Mouse (Mus musculus) kidney, embryonic 15.5 days (tissue): ENCODE measurements around the gene Cops6. TPM values are rescaled to one million over a fixed set of nuclear protein-coding genes. Genes with fewer than 3 reads are reported as not detected.

Source experiments
- ATAC-seq: fragments of 200-750 bp; cut with Nextera tagmentation; replicated peaks from 2 replicates; pipeline ENCODE4 v1.8.0; 2017; ENCODE audit warnings: moderate TSS enrichment; ENCODE audit not compliant: low FRiP score
- H3K27ac ChIP-seq: fragments of 300-500 bp; sonication (generic); 2 replicates; pipeline ENCODE4 v1.5.1; 2015; ENCODE audit warnings: mild to moderate bottlenecking, inconsistent platforms
- H3K27me3 ChIP-seq: fragments of 300-500 bp; sonication (generic); 2 replicates; pipeline ENCODE4 v1.6.1; 2015; ENCODE audit warnings: inconsistent platforms
- H3K36me3 ChIP-seq: fragments of 300-500 bp; sonication (generic); 2 replicates; pipeline ENCODE4 v1.6.1; 2015; ENCODE audit warnings: inconsistent platforms
- H3K4me1 ChIP-seq: fragments of 300-500 bp; sonication (generic); 2 replicates; pipeline ENCODE4 v1.6.1; 2015; ENCODE audit warnings: inconsistent platforms
- H3K4me2 ChIP-seq: fragments of 300-500 bp; sonication (generic); 2 replicates; pipeline ENCODE4 v1.6.1; 2015; ENCODE audit warnings: moderate library complexity, mild to moderate bottlenecking, inconsistent platforms
- H3K4me3 ChIP-seq: fragments of 300-500 bp; sonication (generic); replicated peaks from 2 replicates; pipeline ENCODE4 v1.5.1; 2015; ENCODE audit warnings: mild to moderate bottlenecking, inconsistent platforms
- H3K9ac ChIP-seq: fragments of 300-500 bp; sonication (generic); 2 replicates; pipeline ENCODE4 v1.6.1; 2015; ENCODE audit warnings: mild to moderate bottlenecking, inconsistent platforms
- H3K9me3 ChIP-seq: fragments of 300-500 bp; sonication (generic); replicated peaks from 2 replicates; pipeline ENCODE4 v1.6.1; 2016; ENCODE audit warnings: inconsistent platforms
- WGBS: fragments of 180-500 bp; shearing (Covaris S2); methylation state at CpG from one replicate; pipeline ENCODE4 v1.1.7; 2015; ENCODE audit warnings: mixed read lengths; 5-methylcytosine and 5-hydroxymethylcytosine counted together
- polyA plus RNA-seq: library from polyadenylated mRNA; unstranded; fragments of >200 nt; fragmentation: Nextera tagmentation; extraction: Ambion mirVana; gene quantifications from 2 replicates; pipeline ENCODE4 v1.2.1, GENCODE M21; 2015

Gene Cops6
- 306 and 316 TPM in 2 replicates for polyA plus RNA-seq

- peak within 1 kb of the TSS; percentile 79 for H3K4me3 ChIP-seq
Measured at GRCm38 (mm10) chr5:138160842-138161665, at the start of gene Cops6. Gene Cops6, plus strand, starts transcription at chr5:138161071.

DNA sequence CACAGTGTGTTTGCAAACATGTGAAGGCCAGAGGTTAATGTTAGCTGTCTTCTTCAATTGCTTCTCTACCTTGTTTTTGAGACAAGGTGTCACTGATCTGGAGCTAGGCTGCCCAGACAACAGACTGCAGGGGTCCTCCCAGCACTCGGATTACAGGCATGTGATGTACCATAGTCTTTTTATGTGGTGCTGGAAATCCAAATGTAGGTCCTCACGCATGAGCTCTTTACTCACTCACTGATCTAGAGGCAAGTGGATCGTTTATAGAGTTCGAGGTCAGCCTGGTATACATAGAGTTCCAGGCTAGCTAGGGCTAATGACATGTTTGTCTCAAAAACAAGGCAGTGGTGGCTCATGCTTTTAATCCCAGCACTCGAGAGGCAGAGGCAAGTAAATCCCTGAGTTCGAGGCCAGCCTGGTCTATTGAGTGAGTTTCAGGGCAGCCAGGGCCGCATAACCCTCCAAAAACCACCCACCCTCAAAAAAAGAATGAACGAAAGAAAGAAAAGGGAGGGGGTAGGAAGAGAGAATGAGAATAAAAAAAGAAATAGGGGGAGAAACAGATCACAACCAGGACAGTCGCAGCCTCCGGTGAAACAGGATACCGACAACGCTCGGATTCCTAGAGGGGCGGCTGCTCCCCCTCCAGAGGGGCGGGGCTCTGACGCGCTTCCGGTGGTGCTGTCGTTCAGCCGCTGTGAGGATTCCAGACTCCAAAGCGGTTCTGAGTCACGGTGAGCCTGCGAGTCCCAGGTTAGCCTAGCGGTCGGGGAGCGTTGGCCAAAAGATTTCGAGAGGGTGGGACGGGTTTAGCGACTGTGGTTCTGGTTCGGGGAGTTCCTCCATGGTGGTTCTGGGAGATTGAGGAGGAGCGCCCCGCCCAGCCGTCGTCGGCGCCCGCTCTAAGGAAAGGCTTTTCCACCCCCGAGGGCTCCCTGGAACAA is 44.3 kb upstream of the Cops6 start, which contains the start of gene Zscan21:
Gene Zscan21, plus strand, starts transcription at position 649 of the 944 bp plus-strand sequence.
- Histone ChIP-seq H3K27me3 (no peaks in the 10 kb centered on the region), H3K4me3 (peak within 1 kb of the TSS; percentile 81), H3K4me1 (peaks cover 15% of the 10 kb centered on the region), H3K36me3 (peaks cover 23% of the 10 kb centered on the region), H3K4me2 (peak within 1 kb of the TSS; percentile 64), H3K27ac (peak within 1 kb of the TSS; percentile 98), H3K9me3 (no peaks in the 10 kb centered on the region), H3K9ac (peak within 1 kb of the TSS; percentile 77)
- ATAC-seq: peak; percentile 97
- WGBS: 6% methylated on average over 38 of the region's 38 CpGs

More at GRCm38 (mm10) chr5:138160842-138161665, at the start of gene Cops6:
- H3K9ac ChIP-seq: peak within 1 kb of the TSS; percentile 81
- peaks cover 39% of the 10 kb centered on the region for H3K36me3 ChIP-seq
- peak; percentile 96 for ATAC-seq
- H3K4me1 ChIP-seq: peaks cover 22% of the 10 kb centered on the region
- H3K9me3 ChIP-seq: no peaks in the 10 kb centered on the region
- H3K27ac ChIP-seq: peak within 1 kb of the TSS; percentile 82
- H3K4me2 ChIP-seq: peak within 1 kb of the TSS; percentile 61
- WGBS: 1% methylated on average over 42 of the region's 42 CpGs
- H3K27me3 ChIP-seq: no peaks in the 10 kb centered on the region

GRCm38 (mm10) chr5:138117199-138118015 is 43.5 kb upstream of the Cops6 start:
- Histone ChIP-seq H3K4me2 (peak overlapping the region; percentile 64), H3K9me3 (no peaks in the 10 kb centered on the region), H3K9ac (peak overlapping the region; percentile 77), H3K36me3 (peaks cover 27% of the 10 kb centered on the region), H3K27ac (peak overlapping the region; percentile 98), H3K4me3 (peak overlapping the region; percentile 81), H3K4me1 (peaks cover 15% of the 10 kb centered on the region), H3K27me3 (no peaks in the 10 kb centered on the region)
- ATAC-seq: peak; percentile 47; the same call in 1 of the 2 replicates
- 5% methylated on average over 16 of the region's 16 CpGs for whole genome bisulfite sequencing

- H3K4me3 ChIP-seq: peak overlapping the region; percentile 81
- no peaks in the 10 kb centered on the region for H3K9me3 ChIP-seq
- peaks cover 30% of the 10 kb centered on the region for H3K36me3 ChIP-seq
- ATAC-seq: no peak
- no peaks in the 10 kb centered on the region for H3K27me3 ChIP-seq
- WGBS: 51% methylated on average over 3 of the region's 3 CpGs
- H3K27ac ChIP-seq: peak overlapping the region; percentile 98; the same call in 1 of the 2 replicates
- H3K9ac ChIP-seq: peak overlapping the region; percentile 77; the same call in 1 of the 2 replicates
- peaks cover 15% of the 10 kb centered on the region for H3K4me1 ChIP-seq
- H3K4me2 ChIP-seq: peak overlapping the region; percentile 64
Measured at GRCm38 (mm10) chr5:138118041-138118440, 42.8 kb upstream of the Cops6 start.

DNA sequence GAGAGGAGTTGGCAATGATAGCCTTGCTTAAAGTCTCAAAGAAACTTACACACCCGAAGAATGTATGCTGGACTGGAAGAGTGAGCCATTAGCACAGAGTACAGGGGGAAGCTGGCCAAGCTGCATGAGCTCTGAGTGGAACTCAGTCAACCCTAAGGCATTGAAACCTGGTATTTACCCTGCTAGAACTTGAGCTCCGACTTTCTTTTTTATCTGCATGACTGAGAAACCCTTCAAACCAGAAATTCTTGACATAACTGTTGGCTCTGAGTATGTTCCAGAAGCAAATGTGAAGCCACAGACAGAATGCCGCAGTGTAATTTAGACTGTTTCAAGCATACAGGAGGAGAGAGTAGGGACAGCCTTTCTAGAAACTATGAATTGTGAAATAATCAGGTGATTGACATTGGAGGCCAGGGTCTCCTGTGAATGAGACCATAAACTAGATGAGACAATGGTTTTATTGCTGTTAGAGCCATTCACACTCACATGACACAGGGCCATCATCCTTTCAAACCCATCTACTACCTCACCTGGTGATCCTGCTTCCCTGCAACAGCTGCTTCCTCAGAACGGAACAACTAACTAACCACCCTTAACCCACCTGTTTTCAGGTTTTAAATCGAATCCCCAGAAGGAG is 28.3 kb upstream of the Cops6 start:
- H3K4me1 ChIP-seq: no peaks in the 10 kb centered on the region
- ATAC-seq: no peak
- no peak overlapping the region for H3K27ac ChIP-seq
- H3K9me3 ChIP-seq: no peaks in the 10 kb centered on the region
- no peak overlapping the region for H3K4me3 ChIP-seq
- no peak overlapping the region for H3K4me2 ChIP-seq
- WGBS: 55% methylated on average over 5 of the region's 5 CpGs
- peaks cover 74% of the 10 kb centered on the region for H3K36me3 ChIP-seq
- H3K9ac ChIP-seq: no peak overlapping the region
- no peaks in the 10 kb centered on the region for H3K27me3 ChIP-seq

- Histone ChIP-seq H3K4me2 (no peak overlapping the region), H3K9ac (no peak overlapping the region), H3K36me3 (peaks cover 41% of the 10 kb centered on the region), H3K27me3 (no peaks in the 10 kb centered on the region), H3K4me3 (no peak overlapping the region), H3K4me1 (no peaks in the 10 kb centered on the region), H3K27ac (no peak overlapping the region), H3K9me3 (no peaks in the 10 kb centered on the region)
- 70% methylated on average over 4 of the region's 4 CpGs for whole genome bisulfite sequencing
- no peak for ATAC-seq
Measured at GRCm38 (mm10) chr5:138137257-138137656, 23.6 kb upstream of the Cops6 start.

DNA sequence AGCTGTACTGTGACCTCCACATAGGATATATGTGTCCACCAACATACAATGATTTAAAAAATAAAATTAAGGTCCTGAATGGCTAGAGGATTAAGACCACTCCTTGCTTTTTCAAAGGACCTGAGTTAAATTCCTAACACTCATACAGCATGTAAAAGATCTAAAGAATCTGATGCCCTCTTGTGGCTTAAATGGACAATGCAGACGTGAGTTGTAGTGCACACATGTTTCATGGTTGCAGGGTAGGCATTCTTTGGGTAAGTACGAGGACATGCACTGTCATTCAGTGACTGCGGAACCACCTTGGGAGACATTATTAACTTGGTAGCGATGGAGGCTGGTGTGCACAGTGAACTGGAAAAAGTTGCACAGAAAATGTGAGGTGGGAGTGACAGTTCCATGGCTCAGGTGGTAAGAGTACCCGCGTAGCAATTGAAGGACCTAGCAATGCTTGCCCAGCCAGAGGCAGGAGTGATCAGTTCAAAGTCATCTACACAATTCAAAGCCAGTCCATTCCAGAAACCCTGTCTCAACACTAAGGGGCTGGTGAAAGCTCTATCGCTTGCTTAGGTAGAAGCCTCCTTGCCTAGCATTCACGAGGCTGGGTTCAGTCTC is 22.8 kb upstream of the Cops6 start:
- no peak for ATAC-seq
- Histone ChIP-seq H3K4me2 (no peak overlapping the region), H3K27ac (no peak overlapping the region), H3K27me3 (no peaks in the 10 kb centered on the region), H3K4me1 (no peaks in the 10 kb centered on the region), H3K9me3 (no peaks in the 10 kb centered on the region), H3K4me3 (no peak overlapping the region), H3K36me3 (peaks cover 38% of the 10 kb centered on the region), H3K9ac (no peak overlapping the region)
- 57% methylated on average over 8 of the region's 8 CpGs for WGBS

DNA sequence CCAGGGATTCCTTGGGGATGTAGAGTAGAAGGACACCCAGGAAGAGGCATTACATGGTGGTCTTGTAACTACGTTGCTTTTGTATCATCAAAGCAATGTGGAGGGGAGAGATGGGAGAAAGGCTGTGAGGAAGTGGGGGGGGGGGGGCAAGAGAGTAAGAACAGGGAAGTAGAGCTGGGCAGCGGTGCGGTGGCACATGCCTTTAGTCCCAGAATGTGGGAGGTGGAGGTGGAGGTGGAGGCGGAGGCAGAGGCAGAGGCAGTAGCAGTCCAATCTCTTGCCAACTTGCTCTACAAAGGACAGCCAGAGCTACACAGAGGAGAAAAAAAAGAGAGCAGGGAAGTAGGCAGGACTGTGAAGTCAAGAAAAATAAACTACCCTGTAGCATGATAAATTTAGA is 22.3 kb upstream of the Cops6 start:
- no peak overlapping the region for H3K27ac ChIP-seq
- H3K9me3 ChIP-seq: no peaks in the 10 kb centered on the region
- H3K9ac ChIP-seq: no peak overlapping the region
- no peak overlapping the region for H3K4me2 ChIP-seq
- no peaks in the 10 kb centered on the region for H3K27me3 ChIP-seq
- H3K4me1 ChIP-seq: no peaks in the 10 kb centered on the region
- peaks cover 38% of the 10 kb centered on the region for H3K36me3 ChIP-seq
- ATAC-seq: no peak
- H3K4me3 ChIP-seq: no peak overlapping the region
- WGBS: 67% methylated on average over 4 of the region's 4 CpGs

DNA sequence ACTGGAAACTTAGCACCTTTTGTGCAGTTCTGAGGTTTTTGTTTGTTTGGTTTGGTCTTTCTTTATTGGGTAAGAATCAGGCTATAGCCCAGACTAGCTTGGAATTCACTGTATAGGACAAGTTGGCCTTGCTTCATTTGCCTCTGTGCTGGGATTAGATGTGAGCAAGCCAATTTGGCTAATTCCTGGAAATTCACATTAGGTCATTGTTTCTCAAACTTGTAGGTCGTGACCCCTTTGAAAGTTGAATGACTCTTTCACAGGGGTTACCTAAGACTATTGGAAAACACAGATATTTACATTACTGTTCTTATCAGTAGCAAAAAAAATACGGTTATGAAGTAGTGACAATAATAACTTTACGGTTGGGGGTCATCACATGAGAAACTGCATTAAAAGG is 6.5 kb upstream of the Cops6 start:
- Histone ChIP-seq H3K27ac (0 out of 2 replicates have a peak overlapping the region, but pooled peaks have one; percentile 93), H3K36me3 (peaks cover 32% of the 10 kb centered on the region), H3K4me2 (peak overlapping the region; percentile 72), H3K4me1 (peaks cover 12% of the 10 kb centered on the region), H3K27me3 (no peaks in the 10 kb centered on the region), H3K9ac (peak overlapping the region; percentile 91), H3K9me3 (no peaks in the 10 kb centered on the region), H3K4me3 (peak overlapping the region; percentile 86)
- no peak for ATAC-seq
- WGBS: 87% methylated on average over 3 of the region's 3 CpGs

GRCm38 (mm10) chr5:138155443-138155976 is 5.4 kb upstream of the Cops6 start, which contains the start of gene Zfp113:
Gene Zfp113, minus strand, starts transcription at chr5:138155744.
- Histone ChIP-seq H3K4me2 (peak within 1 kb of the TSS; percentile 72), H3K9ac (peak within 1 kb of the TSS; percentile 91), H3K27ac (peak within 1 kb of the TSS; percentile 93), H3K9me3 (no peaks in the 10 kb centered on the region), H3K4me3 (peak within 1 kb of the TSS; percentile 86), H3K4me1 (peaks cover 16% of the 10 kb centered on the region), H3K27me3 (no peaks in the 10 kb centered on the region), H3K36me3 (peaks cover 26% of the 10 kb centered on the region)
- ATAC-seq: peak; percentile 97
- under 1% methylated on average over 31 of the region's 31 CpGs for WGBS
